Mouse (Mus musculus) midbrain, embryonic 12.5 days (tissue): ENCODE measurements at regions not wholly inside any gene's neighbourhood (a gene's known extent, or its start where the extent isn't known, plus 50 kb on each side); places are given as distances from the start of the nearest gene placed in this dataset.

Source experiments
- ATAC-seq: fragments of 200-750 bp; cut with Nextera tagmentation; 2 replicates; pipeline ENCODE4 v1.8.0; 2017; ENCODE audit warnings: low read depth, moderate TSS enrichment, moderate library complexity; ENCODE audit not compliant: low FRiP score
- H3K27ac ChIP-seq: fragments of 300-500 bp; sonication (generic); replicated peaks from 2 replicates; pipeline ENCODE4 v1.5.1; 2016; ENCODE audit warnings: mild to moderate bottlenecking
- H3K27me3 ChIP-seq: fragments of 300-500 bp; sonication (generic); 2 replicates; pipeline ENCODE4 v1.6.1; 2016; ENCODE audit warnings: mild to moderate bottlenecking
- H3K36me3 ChIP-seq: fragments of 300-500 bp; sonication (generic); 2 replicates; pipeline ENCODE4 v1.6.1; 2016
- H3K4me1 ChIP-seq: fragments of 300-500 bp; sonication (generic); 2 replicates; pipeline ENCODE4 v1.6.1; 2016
- H3K4me2 ChIP-seq: fragments of 300-500 bp; sonication (generic); replicated peaks from 2 replicates; pipeline ENCODE4 v1.6.1; 2016; ENCODE audit warnings: mild to moderate bottlenecking, moderate library complexity
- H3K4me3 ChIP-seq: fragments of 300-500 bp; sonication (generic); 2 replicates; pipeline ENCODE4 v1.5.1; 2016; ENCODE audit warnings: mild to moderate bottlenecking
- H3K9ac ChIP-seq: fragments of 300-500 bp; sonication (generic); replicated peaks from 2 replicates; pipeline ENCODE4 v1.6.1; 2016; ENCODE audit warnings: mild to moderate bottlenecking, moderate library complexity
- H3K9me3 ChIP-seq: fragments of 300-500 bp; sonication (generic); 2 replicates; pipeline ENCODE4 v1.6.1; 2016; ENCODE audit warnings: mild to moderate bottlenecking
- WGBS: fragments of 180-500 bp; shearing (Covaris S2); methylation state at CpG from one replicate; pipeline ENCODE4 v1.1.7; 2016; 5-methylcytosine and 5-hydroxymethylcytosine counted together

- peak overlapping the region; percentile 81 for H3K27ac ChIP-seq
- peaks cover 44% of the 10 kb centered on the region for H3K4me1 ChIP-seq
- no peaks in the 10 kb centered on the region for H3K9me3 ChIP-seq
- H3K4me3 ChIP-seq, result 0 out of 2 replicates have a peak overlapping the region, but pooled peaks have one; percentile 8
- peak; percentile 74 for ATAC-seq
- H3K9ac ChIP-seq, result no peak overlapping the region
- peaks cover 33% of the 10 kb centered on the region for H3K27me3 ChIP-seq
- no peaks in the 10 kb centered on the region for H3K36me3 ChIP-seq
- peak overlapping the region; percentile 39 for H3K4me2 ChIP-seq
- 11% methylated on average over 20 of the region's 20 CpGs for WGBS
Observed at GRCm38 (mm10) chr12:12722982-12723661, 218.6 kb downstream of the Mycn start.

GRCm38 (mm10) chr12:12716691-12717090 is 225.0 kb downstream of the Mycn start:
- ATAC-seq, result no peak
- Histone ChIP-seq H3K4me2 (no peak overlapping the region), H3K4me1 (peaks cover 1% of the 10 kb centered on the region; the same call in 1 of the 2 replicates), H3K4me3 (no peak overlapping the region), H3K9ac (no peak overlapping the region), H3K9me3 (no peaks in the 10 kb centered on the region), H3K27me3 (peaks cover 40% of the 10 kb centered on the region), H3K27ac (no peak overlapping the region), H3K36me3 (no peaks in the 10 kb centered on the region)
- 94% methylated on average over 9 of the region's 9 CpGs for WGBS

- no peak overlapping the region for H3K4me3 ChIP-seq
- no peaks in the 10 kb centered on the region for H3K36me3 ChIP-seq
- no peak overlapping the region for H3K27ac ChIP-seq
- no peak overlapping the region for H3K9ac ChIP-seq
- WGBS, result 75% methylated on average over 7 of the region's 7 CpGs
- ATAC-seq, result no peak
- no peak overlapping the region for H3K4me2 ChIP-seq
- no peaks in the 10 kb centered on the region for H3K9me3 ChIP-seq
- peaks cover 35% of the 10 kb centered on the region for H3K27me3 ChIP-seq
- peaks cover 3% of the 10 kb centered on the region; the same call in 1 of the 2 replicates for H3K4me1 ChIP-seq
Observed at GRCm38 (mm10) chr12:12715956-12716669, 225.6 kb downstream of the Mycn start.

DNA sequence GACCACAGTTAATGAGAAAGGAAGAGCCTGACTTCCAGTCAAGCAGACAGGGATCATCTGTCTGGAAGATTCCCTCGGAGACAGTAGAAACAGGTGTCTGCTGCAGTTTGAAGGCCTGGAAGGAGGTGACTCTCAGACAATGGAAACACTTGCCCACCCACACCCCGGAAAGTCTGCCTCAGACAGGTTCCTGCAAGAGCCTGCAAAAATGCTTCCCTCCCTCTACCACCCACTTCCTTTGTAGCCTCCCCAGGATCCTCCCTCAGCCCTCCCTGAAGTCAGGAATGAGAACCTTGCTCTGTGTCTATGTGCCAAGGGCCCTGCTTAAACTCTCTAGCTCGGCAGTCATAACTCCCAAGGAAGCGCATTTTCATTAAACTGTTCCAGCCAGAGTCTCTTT is 226.2 kb downstream of the Mycn start:
- 77% methylated on average over 4 of the region's 4 CpGs for WGBS

GRCm38 (mm10) chr12:12710184-12710609 is 231.5 kb downstream of the Mycn start:
- H3K4me3 ChIP-seq, result no peak overlapping the region
- peaks cover 31% of the 10 kb centered on the region for H3K4me1 ChIP-seq
- peak; percentile 81 for ATAC-seq
- peak overlapping the region; percentile 79 for H3K27ac ChIP-seq
- H3K27me3 ChIP-seq, result peaks cover 10% of the 10 kb centered on the region; the same call in 1 of the 2 replicates
- H3K9me3 ChIP-seq, result 0 out of 2 replicates have a peak, but pooled peaks cover 6% of the 10 kb centered on the region
- H3K9ac ChIP-seq, result no peak overlapping the region
- 15% methylated on average over 6 of the region's 6 CpGs for WGBS
- H3K36me3 ChIP-seq, result no peaks in the 10 kb centered on the region
- H3K4me2 ChIP-seq, result no peak overlapping the region

More for the DNA sequence above, 226.2 kb downstream of the Mycn start:
- Histone ChIP-seq H3K4me1 (peaks cover 9% of the 10 kb centered on the region), H3K4me3 (no peak overlapping the region), H3K9ac (no peak overlapping the region), H3K36me3 (no peaks in the 10 kb centered on the region), H3K27ac (no peak overlapping the region), H3K27me3 (peaks cover 29% of the 10 kb centered on the region), H3K9me3 (no peaks in the 10 kb centered on the region), H3K4me2 (no peak overlapping the region)
- no peak for ATAC-seq

DNA sequence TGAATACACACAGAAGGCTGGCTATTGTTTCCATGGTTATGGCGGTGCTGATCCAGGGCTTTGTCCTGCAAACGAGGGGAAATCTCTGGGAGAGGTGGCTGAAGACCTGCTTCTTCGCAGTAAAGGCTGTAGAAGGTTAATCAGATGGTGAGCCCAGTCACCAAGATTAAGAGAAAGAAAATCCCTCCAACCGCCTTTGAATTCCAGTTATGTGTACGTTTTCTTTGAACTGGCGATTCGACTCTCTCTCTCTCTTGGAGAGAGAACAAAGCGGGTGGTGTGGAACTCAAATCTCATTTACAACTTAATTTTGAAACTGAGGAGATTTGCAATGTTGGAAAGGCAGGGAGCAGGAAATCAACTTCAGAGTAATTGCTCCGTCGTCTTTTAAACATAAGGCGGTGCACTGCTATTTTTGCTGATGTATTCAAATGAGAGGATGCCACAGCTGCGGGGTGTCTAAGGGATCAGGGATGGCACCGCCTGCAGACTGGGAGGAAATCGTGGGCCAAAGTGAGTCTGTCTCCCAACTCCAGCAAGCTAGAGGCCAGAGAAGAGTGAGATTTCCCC is 232.7 kb downstream of the Mycn start:
- WGBS, result 2% methylated on average over 14 of the region's 14 CpGs
- Histone ChIP-seq H3K27ac (peak overlapping the region; percentile 79), H3K9me3 (0 out of 2 replicates have a peak, but pooled peaks cover 6% of the 10 kb centered on the region), H3K4me3 (no peak overlapping the region), H3K36me3 (no peaks in the 10 kb centered on the region), H3K4me1 (peaks cover 31% of the 10 kb centered on the region), H3K27me3 (peaks cover 5% of the 10 kb centered on the region; the same call in 1 of the 2 replicates), H3K9ac (0 out of 2 replicates have a peak overlapping the region, but pooled peaks have one; percentile 8), H3K4me2 (peak overlapping the region; percentile 39)
- peak; percentile 52 for ATAC-seq

GRCm38 (mm10) chr12:12706326-12706920 is 235.3 kb downstream of the Mycn start:
- no peak overlapping the region for H3K9ac ChIP-seq
- no peak overlapping the region for H3K27ac ChIP-seq
- no peak overlapping the region for H3K4me2 ChIP-seq
- H3K27me3 ChIP-seq, result no peaks in the 10 kb centered on the region
- WGBS, result 84% methylated on average over 14 of the region's 14 CpGs
- 0 out of 2 replicates have a peak, but pooled peaks cover 6% of the 10 kb centered on the region for H3K9me3 ChIP-seq
- H3K4me1 ChIP-seq, result peaks cover 31% of the 10 kb centered on the region
- H3K36me3 ChIP-seq, result no peaks in the 10 kb centered on the region
- H3K4me3 ChIP-seq, result no peak overlapping the region
- ATAC-seq, result no peak

DNA sequence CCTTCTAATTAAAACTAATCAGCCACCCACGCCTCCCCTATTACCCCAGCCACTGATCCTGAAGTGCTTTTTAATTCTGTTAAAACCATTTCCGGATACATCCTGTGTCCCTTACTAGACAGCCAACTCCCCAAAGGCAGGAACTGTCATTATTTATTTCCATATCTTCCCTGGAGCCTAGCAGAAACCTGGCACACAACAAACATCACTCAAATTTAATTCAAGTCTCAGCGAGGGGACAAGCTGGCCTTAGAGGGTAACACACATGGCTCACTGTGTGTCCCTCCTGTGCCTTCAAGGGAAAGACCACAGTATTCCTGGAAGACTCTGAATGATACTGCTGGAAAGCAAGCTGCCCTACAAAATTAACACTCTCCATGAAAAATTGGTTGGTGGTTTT is 240.0 kb downstream of the Mycn start:
- H3K9ac ChIP-seq, result no peak overlapping the region
- ATAC-seq, result no peak
- no peak overlapping the region for H3K27ac ChIP-seq
- H3K4me3 ChIP-seq, result no peak overlapping the region
- no peaks in the 10 kb centered on the region for H3K27me3 ChIP-seq
- no peak overlapping the region for H3K4me2 ChIP-seq
- H3K36me3 ChIP-seq, result no peaks in the 10 kb centered on the region
- no peaks in the 10 kb centered on the region for H3K9me3 ChIP-seq
- no peaks in the 10 kb centered on the region for H3K4me1 ChIP-seq
- 69% methylated on average over 3 of the region's 3 CpGs for WGBS

DNA sequence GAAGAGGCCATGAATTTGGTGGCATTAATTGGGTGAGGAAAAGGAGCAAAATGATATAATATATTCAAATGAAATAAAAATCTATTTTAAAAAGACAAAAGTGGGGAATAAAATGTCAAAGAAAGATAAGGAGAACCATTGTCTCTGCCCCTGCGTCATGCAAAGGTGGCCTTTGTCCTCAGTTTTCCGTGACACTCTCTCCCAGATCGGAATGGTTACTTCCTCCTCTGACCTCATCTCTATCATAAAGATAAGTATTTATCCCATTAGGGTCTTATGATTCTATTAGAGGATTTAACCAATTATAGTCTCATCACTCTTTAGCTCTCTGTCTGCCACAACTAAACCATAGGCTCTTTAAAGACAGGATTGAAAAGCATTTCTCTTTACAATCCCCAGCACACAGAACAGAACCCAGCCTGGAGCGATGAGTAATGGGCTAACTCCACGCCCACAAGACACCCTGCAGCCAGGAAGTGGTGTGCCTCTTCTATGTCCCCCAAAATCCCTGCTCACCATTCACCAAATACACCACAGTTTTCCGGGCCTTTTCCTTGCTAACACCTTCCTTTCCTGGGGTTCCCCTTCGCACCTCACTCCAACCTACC is 240.6 kb downstream of the Mycn start:
- Histone ChIP-seq H3K4me3 (no peak overlapping the region), H3K4me2 (no peak overlapping the region), H3K36me3 (no peaks in the 10 kb centered on the region), H3K27ac (no peak overlapping the region), H3K9me3 (no peaks in the 10 kb centered on the region), H3K9ac (no peak overlapping the region), H3K4me1 (no peaks in the 10 kb centered on the region), H3K27me3 (peaks cover 2% of the 10 kb centered on the region; the same call in 1 of the 2 replicates)
- 84% methylated on average over 7 of the region's 7 CpGs for WGBS
- no peak for ATAC-seq

- Histone ChIP-seq H3K36me3 (no peaks in the 10 kb centered on the region), H3K4me2 (peak overlapping the region; percentile 40), H3K4me1 (peaks cover 24% of the 10 kb centered on the region), H3K4me3 (no peak overlapping the region), H3K9me3 (no peaks in the 10 kb centered on the region), H3K27ac (peak overlapping the region; percentile 52), H3K27me3 (peaks cover 16% of the 10 kb centered on the region; the same call in 1 of the 2 replicates), H3K9ac (0 out of 2 replicates have a peak overlapping the region, but pooled peaks have one; percentile 32)
- peak; percentile 91 for ATAC-seq
- 4% methylated on average over 29 of the region's 29 CpGs for WGBS
Observed at GRCm38 (mm10) chr12:12693838-12694777, 247.6 kb downstream of the Mycn start.
